Mouse (Mus musculus): ENCODE measurements around the gene Peg10.
"Not testable (repeated sequence)": the region's sequence is repeated elsewhere in the genome, so short reads cannot be mapped to it uniquely, and the experiment has no call there.

Gene Peg10

DNA sequence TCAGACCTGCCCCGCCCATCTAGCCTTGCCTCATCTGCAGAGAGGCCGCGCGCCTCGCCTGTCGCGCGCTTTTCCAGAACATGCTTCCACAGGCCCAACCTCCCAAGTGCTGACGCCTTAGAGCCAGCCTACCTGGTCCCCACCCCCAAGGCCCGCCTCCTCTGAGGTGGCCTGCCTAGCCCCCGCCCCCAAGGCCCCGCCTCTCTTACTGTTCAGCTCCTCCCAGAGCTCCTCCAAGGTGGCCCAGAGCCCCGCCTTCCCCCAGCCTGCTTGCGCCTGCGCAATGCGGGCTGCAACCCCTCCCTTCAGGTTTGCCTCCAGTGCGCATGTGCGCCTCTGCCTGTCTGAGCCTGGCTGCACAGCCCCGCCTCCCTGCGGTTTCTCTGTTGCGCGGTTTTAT is 2.0 kb downstream of the Peg10 start:
- DNase-seq, result peak; percentile 82 to 88

DNA sequence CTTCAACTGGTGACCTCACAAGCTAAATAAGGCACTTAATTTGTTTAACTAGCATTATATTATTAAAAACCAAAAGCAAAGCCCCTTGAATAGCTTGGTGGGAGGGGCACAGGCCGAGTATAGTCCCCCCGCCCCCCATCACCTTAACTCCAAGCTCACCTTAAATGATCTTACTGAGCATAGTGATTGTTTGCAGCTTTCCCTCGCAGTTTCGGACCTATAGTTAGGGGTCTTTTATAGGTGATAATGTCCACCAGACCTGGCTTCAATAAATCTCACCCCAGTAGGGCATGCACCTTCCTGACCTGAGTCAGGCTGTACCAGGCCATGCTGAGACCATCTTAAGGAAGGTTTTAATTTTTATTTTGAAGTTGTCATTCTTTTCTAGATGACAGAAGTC is 4.2 kb downstream of the Peg10 start:
- no peak for DNase-seq

DNA sequence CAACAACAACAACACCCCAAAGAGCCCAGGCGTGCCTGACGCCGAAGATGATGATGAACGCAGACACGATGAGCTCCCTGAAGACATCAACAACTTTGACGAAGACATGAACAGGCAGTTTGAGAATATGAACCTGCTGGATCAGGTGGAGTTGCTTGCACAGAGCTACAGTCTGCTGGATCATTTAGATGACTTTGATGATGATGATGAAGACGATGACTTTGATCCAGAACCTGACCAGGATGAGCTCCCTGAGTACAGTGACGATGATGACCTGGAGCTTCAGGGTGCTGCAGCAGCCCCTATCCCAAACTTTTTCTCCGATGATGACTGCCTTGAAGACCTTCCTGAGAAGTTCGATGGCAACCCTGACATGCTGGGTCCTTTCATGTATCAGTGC is 7.2 kb downstream of the Peg10 start:
- no peak for DNase-seq

DNA sequence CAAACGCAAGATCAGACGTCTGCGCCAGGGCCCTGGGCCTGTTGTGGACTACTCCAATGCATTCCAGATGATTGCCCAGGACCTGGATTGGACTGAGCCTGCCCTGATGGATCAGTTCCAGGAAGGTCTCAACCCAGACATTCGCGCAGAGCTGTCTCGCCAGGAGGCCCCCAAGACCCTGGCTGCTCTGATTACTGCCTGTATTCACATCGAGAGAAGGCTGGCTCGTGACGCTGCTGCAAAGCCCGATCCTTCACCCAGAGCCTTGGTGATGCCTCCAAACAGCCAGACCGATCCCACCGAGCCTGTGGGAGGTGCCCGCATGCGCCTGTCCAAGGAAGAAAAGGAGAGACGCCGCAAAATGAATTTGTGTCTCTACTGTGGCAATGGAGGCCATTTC is 7.8 kb downstream of the Peg10 start:
- DNase-seq, result no peak

DNA sequence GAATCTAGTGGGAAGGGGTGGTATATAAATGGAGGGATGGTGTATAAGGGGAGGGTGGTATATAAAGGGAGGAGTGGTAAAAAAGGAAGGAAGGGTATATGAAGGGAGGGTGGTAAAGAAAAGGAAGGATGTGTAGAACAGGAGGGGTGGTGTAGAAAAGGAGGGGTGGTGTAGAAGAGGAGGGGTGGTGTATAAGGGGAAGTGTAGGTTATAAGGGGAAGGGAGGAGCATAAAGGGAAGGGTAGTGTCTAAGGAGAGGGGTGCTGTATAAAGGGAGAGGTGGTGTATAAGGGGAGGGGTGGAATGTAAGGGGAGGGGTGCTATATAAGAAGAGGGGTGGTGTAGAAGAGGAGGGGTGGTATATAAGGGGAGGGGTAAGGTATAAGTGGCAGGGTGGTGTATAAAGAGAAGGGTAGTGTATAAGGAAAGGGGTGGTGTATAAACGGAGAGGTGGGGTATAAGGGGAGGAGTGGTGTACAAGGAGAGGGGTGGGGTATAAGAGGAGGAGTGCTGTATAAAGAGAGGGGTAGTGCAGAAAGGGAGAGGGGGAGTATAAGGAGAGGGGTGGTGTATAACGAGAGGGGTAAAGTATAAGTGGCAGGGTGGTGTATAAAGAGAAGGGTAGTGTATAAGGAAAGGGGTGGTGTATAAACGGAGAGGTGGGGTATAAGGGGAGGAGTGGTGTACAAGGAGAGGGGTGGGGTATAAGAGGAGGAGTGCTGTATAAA is 14.5 kb downstream of the Peg10 start:
- not testable (repeated sequence) for DNase-seq

DNA sequence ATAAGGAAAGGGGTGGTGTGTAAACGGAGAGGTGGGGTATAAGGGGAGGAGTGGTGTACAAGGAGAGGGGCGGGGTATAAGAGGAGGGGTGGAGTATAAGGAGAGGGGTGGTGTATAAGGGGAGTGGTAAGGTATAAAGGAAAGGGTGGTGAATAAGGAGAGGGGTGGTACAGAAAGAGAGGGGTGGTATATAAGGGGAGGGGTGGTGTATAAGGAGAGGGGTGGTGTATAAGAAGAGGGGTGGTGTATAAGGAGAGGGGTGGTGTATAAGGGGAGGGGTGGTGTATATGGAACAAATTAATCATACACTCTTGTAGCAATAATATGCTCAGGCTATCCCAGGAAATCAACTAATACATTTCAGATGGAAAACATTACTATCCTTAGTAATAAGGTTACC is 15.1 kb downstream of the Peg10 start:
- DNase-seq, result no peak

DNA sequence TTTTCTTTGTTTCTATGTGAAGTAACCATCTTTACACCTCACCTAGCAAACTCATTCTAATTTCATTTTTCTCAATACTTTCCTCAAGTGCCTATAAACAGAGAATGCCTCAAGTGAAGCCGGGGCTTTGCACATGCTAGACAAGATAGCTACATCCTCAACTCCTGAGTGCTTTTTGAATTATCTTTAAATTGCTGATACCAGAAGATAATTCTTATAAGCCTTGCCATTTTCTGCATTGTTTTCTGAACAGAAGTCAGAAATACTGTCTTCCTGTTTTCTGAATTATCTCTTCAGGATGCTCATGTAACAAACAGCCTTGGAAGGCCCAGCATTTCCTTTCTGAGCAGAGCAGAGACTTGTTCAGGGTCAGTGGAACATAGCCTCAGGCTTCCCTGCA is 49.2 kb downstream of the Peg10 start:
- no peak for DNase-seq

DNA sequence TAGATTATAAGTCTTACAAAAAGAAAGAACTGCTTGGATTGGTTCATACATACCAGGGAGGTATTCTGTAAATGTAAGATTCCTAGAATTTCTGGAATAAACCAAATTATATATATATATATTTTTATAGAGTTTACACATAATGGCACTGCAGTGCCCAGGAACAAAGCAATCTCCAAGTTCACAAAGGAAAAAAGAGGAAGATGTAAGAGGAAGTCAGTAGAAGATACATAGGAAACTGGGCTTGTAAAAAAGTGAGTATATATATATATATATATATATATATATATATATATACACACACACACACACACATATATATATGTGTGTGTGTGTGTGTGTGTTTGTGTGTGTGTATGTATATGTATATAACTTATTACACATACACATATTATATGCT is 50.2 kb downstream of the Peg10 start:
- DNase-seq, result not testable (repeated sequence)

DNA sequence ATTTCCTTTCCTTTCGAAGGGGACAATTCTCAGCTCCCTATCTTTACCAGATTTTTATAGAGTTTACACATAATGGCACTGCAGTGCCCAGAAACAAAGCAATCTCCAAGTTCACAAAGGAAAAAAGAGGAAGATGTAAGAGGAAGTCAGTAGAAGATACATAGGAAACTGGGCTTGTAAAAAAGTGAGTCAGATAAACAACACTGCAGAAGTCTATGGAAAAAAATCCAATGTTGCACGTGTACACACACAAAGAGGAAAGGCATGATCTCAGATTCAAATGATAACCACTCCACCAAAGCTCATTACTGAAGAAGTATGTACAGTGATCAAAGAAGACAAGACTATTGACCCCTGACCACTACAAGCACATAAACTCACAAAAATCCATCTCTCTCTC is 51.3 kb downstream of the Peg10 start:
- DNase-seq, result no peak

DNA sequence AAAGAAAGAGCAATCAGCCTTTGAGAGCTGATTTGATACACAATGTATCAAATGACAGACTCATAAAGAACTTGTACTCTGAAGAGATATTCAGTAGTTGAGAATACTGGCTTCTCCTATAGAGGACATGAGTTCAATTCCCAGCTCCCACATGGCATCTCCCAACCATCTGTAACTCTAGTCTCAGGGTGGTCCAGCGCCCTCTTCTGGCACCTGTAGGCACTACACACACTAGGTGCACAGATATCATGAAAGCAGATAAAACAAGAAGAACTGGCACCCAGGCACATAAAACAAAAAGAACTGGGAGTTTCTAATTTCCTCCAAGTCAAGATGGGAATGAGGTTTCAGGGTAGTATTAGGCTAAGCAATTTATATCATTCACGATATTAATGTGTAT is 52.3 kb downstream of the Peg10 start:
- DNase-seq, result no peak

DNA sequence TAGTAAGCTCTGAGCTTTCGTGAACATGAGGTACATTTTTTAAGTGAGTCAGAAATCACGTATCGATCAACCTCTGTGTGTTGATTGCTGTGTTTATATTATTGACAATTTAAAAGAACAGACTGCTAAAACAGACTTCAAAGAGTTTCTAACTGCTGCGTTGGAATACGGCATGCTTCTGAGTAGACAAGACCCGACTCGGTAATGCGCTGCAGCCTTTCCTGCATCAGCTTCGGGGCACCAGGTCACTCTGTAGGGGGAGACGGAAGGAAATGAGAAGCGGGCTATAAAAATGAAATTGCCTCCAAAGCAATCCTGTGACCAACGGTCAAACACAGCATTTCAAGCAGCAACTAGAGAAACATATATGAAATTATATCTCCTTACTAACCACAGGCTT is 59.9 kb downstream of the Peg10 start:
- DNase-seq, result no peak
